Mouse (Mus musculus) C2C12 (cell line): ENCODE measurements around the gene Hydin. TPM values are rescaled to one million over a fixed set of nuclear protein-coding genes. Genes with fewer than 3 reads are reported as not detected.

Experiments used
- H3K27me3 ChIP-seq: one replicate; pipeline ENCODE4 v1.6.1; 2011; ENCODE audit not compliant: control insufficient read depth, insufficient read depth, insufficient read length
- H3K36me3 ChIP-seq: one replicate; pipeline ENCODE4 v1.6.1; 2011; ENCODE audit not compliant: control insufficient read depth, insufficient read depth
- H3K4me3 ChIP-seq: one replicate; pipeline ENCODE4 v1.5.1; 2011; ENCODE audit warnings: mild to moderate bottlenecking, control low read depth; ENCODE audit not compliant: poor library complexity, insufficient read depth, severe bottlenecking
- H3K79me2 ChIP-seq: one replicate; pipeline ENCODE4 v1.6.1; 2011; ENCODE audit not compliant: control insufficient read depth, insufficient read depth
- H3K79me3 ChIP-seq: one replicate; pipeline ENCODE4 v1.6.1; 2011; ENCODE audit warnings: low read depth, control low read depth
- H3ac ChIP-seq: one replicate; pipeline ENCODE3; 2011; ENCODE audit warnings: low read depth; ENCODE audit not compliant: control insufficient read depth, insufficient read length
- CEBPB ChIP-seq: IDR thresholded peaks from one replicate; pipeline ENCODE4 v1.6.1; 2011; ENCODE audit warnings: low read depth, mild to moderate bottlenecking, control low read depth, moderate library complexity
- CTCF ChIP-seq: IDR thresholded peaks from one replicate; pipeline ENCODE4 v1.5.1; 2011; ENCODE audit not compliant: control insufficient read depth, insufficient read depth, insufficient read length
- FOSL1 ChIP-seq: IDR thresholded peaks from one replicate; pipeline ENCODE4 v1.8.0; 2011; ENCODE audit warnings: mild to moderate bottlenecking, low read length; ENCODE audit not compliant: poor library complexity, insufficient read depth, severe bottlenecking
- MAX ChIP-seq: IDR thresholded peaks from one replicate; pipeline ENCODE4 v1.6.1; 2011; ENCODE audit warnings: mild to moderate bottlenecking, control low read depth
- MYOD1 ChIP-seq: IDR thresholded peaks from one replicate; pipeline ENCODE4 v1.6.1; 2011; ENCODE audit warnings: low read depth; ENCODE audit not compliant: control insufficient read depth, insufficient read length
- MYOG ChIP-seq: IDR thresholded peaks from one replicate; pipeline ENCODE4 v1.6.1; 2011; ENCODE audit not compliant: control insufficient read depth, insufficient read length; ENCODE audit errors: extremely low read depth
- USF1 ChIP-seq: IDR thresholded peaks from one replicate; pipeline ENCODE4 v1.6.1; 2011; ENCODE audit warnings: low read depth, mild to moderate bottlenecking, control low read depth, moderate library complexity
- polyA plus RNA-seq: library from polyadenylated mRNA; unstranded; fragments of >200 nt; fragmentation: generic; extraction: Trizol; gene quantifications from one replicate; pipeline ENCODE4 v1.2.1, GENCODE M21; 2012; ENCODE audit warnings: missing spikeins

Gene Hydin
- polyA plus RNA-seq, 1 experiment: 0.01 TPM

DNA sequence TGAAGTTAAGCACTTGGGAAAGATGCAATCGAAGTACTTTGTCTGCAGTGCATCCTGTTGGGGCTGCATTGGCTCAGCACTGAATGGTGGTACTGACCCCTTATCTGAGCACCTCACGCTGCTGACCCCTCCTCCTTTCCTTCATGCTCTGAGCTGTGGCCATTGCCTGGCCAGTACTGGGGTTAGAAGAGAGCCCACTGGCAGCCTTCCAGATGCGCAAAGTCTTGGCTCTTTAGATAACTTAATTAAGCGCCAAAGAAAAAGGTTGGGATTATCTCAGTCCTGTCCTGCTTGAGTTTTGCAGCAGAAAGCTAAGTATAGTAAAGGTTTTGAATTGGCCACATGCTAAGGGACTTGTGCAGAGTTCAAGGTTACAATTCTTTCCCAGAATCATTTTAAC, 377.6 kb downstream of the Hydin start:
- Histone ChIP-seq H3ac (no peak overlapping the region), H3K4me3 (no peak overlapping the region), H3K36me3 (peaks cover 8% of the 10 kb centered on the region), H3K79me2 (no peaks in the 10 kb centered on the region), H3K27me3 (no peaks in the 10 kb centered on the region), H3K79me3 (no peaks in the 10 kb centered on the region)
- TF ChIP-seq MAX (no peak), USF1 (no peak), CTCF (no peak), MYOG (no peak), FOSL1 (no peak), MYOD1 (no peak), CEBPB (no peak)

DNA sequence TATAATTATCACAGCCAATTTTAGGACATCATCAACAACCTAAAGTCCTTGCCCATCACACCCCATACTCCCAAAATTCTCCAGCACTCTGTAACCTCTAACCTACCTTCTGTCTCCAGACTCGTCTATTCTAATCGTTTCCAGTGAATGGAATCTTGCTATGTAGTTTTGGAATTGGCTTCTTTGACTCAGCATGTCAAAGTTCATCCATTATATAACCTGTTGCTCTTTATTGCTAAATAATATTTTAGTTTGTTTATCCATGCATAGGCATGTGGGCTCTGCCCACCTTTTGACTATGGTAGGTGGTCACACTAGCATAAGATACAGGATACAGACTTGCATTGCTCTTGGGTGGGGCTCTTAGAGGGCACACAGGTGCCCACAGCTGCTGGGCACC, 378.1 kb downstream of the Hydin start:
- H3K4me3 ChIP-seq: no peak overlapping the region
- no peaks in the 10 kb centered on the region for H3K27me3 ChIP-seq
- no peak overlapping the region for H3ac ChIP-seq
- no peaks in the 10 kb centered on the region for H3K79me3 ChIP-seq
- TF ChIP-seq USF1 (no peak), MYOG (no peak), CTCF (no peak), MYOD1 (no peak), MAX (no peak)
- H3K36me3 ChIP-seq: peaks cover 8% of the 10 kb centered on the region
- H3K79me2 ChIP-seq: no peaks in the 10 kb centered on the region

DNA sequence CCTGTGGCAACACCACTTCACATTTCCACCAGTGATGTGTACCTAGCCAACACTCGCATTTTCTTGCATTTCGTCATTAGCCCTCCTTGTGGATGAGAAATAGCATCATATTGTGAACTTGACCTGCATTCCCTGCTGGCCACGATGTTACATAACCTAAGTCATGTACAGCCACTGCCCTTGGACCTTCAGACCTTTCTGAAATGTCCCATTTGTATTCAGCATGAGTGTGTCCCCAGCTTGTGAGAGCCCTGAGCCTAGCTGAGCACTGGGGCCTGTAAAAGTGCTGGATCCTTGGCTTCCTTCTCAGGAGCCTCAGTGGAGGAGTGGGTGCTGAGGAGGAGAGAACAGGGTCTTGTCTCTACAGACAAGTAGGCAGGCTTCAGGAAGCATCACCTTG, 378.6 kb downstream of the Hydin start:
- Histone ChIP-seq H3K79me2 (no peaks in the 10 kb centered on the region), H3ac (no peak overlapping the region), H3K27me3 (no peaks in the 10 kb centered on the region), H3K36me3 (peaks cover 8% of the 10 kb centered on the region), H3K79me3 (no peaks in the 10 kb centered on the region), H3K4me3 (no peak overlapping the region)
- no peak for TF ChIP-seq CEBPB
- TF ChIP-seq MYOG: no peak
- TF ChIP-seq MAX: no peak
- TF ChIP-seq USF1: no peak
- no peak for TF ChIP-seq CTCF
- no peak for TF ChIP-seq MYOD1
- no peak for TF ChIP-seq FOSL1

DNA sequence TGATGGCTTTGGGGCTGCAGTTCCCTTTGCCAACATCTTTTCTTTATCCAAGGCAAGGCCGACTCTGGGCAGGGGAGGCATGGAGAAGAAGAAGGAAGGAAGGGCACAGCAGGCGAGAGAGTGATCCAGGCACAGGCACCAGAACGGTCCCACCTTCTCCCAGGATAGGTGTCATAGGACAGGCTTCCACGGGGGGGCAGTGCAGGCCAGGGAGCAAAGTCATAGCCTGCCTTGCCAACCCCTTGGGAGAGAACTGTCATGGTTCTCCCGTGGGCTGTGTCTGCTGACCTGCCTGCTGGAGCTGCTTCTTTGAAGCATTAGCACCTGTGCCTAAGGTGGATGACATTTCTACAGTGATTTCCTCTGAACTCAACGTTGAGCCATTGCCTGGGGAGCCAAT, 379.3 kb downstream of the Hydin start:
- no peaks in the 10 kb centered on the region for H3K27me3 ChIP-seq
- no peak overlapping the region for H3ac ChIP-seq
- H3K79me2 ChIP-seq: no peaks in the 10 kb centered on the region
- peaks cover 12% of the 10 kb centered on the region for H3K36me3 ChIP-seq
- H3K4me3 ChIP-seq: no peak overlapping the region
- no peaks in the 10 kb centered on the region for H3K79me3 ChIP-seq
- TF ChIP-seq CEBPB: no peak
- peak; percentile 92 for TF ChIP-seq CTCF

DNA sequence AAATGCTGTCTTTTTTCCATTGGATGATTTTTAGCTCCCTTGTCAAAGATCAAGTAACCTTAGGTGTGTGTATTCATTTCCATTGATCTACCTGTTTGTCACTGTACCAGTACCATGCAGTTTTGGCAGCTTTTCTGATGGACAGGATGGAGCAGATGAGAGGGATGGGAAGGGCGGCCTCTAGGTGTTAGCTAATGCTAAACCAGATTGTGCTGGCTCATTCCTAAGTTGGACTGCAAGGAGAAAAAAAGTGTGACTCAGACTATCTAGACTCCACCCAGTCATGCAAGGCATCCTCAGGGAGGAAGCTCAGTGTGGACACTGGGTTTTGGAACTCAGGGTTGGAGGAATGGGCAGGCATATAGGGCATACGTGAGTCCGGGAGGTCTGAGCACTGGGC, 381.8 kb downstream of the Hydin start:
- Histone ChIP-seq H3K79me2 (no peaks in the 10 kb centered on the region), H3K4me3 (no peak overlapping the region), H3K36me3 (peaks cover 14% of the 10 kb centered on the region), H3K27me3 (no peaks in the 10 kb centered on the region), H3K79me3 (no peaks in the 10 kb centered on the region), H3ac (no peak overlapping the region)
- TF ChIP-seq FOSL1 (no peak), CEBPB (no peak)

DNA sequence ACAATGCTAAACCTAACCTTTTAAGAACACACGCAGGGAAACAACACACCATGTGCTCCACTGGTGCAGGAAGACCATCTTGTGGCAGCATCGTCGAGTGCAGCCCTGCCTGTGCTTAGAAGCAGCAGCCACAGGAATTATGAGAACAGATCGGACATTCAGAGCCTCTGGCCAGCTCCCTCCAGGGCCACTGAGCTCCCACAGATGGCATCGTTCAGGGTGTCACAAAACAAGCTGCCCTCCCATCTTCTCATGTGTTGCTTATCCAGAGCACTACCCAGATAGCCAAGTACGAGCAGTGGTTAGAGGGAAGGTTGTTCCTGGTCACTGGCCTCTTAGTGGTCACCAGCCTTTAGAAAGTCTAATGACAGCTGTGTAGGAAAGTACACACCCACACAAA, 382.5 kb downstream of the Hydin start:
- H3K79me3 ChIP-seq: no peaks in the 10 kb centered on the region
- no peak overlapping the region for H3K4me3 ChIP-seq
- peaks cover 11% of the 10 kb centered on the region for H3K36me3 ChIP-seq
- no peaks in the 10 kb centered on the region for H3K79me2 ChIP-seq
- no peaks in the 10 kb centered on the region for H3K27me3 ChIP-seq
- H3ac ChIP-seq: no peak overlapping the region
- TF ChIP-seq FOSL1: no peak

DNA sequence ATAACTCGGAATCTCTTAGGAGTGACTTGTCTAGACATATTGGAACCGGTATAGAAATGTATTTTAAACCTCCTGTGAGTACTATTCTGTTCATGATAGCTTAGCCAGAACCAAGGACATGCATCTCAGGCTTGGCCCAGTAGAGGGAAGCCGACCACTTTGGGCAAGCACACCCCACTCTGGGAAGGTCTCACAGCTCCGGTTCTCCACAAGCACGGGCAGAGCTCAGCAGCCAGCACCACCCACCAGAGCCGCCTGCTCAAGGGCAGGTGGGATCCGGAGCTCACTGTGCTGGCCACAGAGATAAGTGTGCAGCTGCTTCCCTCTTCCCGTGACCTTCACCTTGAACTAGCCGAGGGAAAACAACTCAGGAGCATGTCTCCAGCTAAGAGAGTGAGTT, 384.1 kb downstream of the Hydin start:
- Histone ChIP-seq H3K36me3 (peaks cover 11% of the 10 kb centered on the region), H3ac (no peak overlapping the region), H3K79me2 (no peaks in the 10 kb centered on the region), H3K27me3 (no peaks in the 10 kb centered on the region), H3K79me3 (no peaks in the 10 kb centered on the region), H3K4me3 (no peak overlapping the region)
- TF ChIP-seq CEBPB (no peak), MYOG (no peak), USF1 (no peak), FOSL1 (no peak), CTCF (no peak), MAX (no peak), MYOD1 (no peak)
